Mouse (Mus musculus) ES-Bruce4 (cell line): ENCODE data around the gene Nme7. TPM values are rescaled to one million over a fixed set of nuclear protein-coding genes. Genes with fewer than 3 reads are reported as not detected.

ENCODE experiments used
- H3K27ac ChIP-seq: 2 replicates; pipeline ENCODE4 v1.5.1; 2012; ENCODE audit warnings: low read length, inconsistent platforms; ENCODE audit not compliant: insufficient read depth
- H3K27me3 ChIP-seq: 2 replicates; pipeline ENCODE4 v1.6.1; 2012; ENCODE audit warnings: mild to moderate bottlenecking, low read length, inconsistent platforms; ENCODE audit not compliant: control insufficient read depth, poor library complexity, insufficient read depth, severe bottlenecking
- H3K36me3 ChIP-seq: 2 replicates; pipeline ENCODE4 v1.6.1; 2012; ENCODE audit warnings: inconsistent platforms, mild to moderate bottlenecking, low read length, moderate library complexity; ENCODE audit not compliant: control insufficient read depth, poor library complexity, insufficient read depth, severe bottlenecking
- H3K4me1 ChIP-seq: one replicate; pipeline ENCODE4 v1.8.1; 2011; ENCODE audit warnings: low read length; ENCODE audit not compliant: control insufficient read depth, insufficient read depth
- H3K4me3 ChIP-seq: 2 replicates; pipeline ENCODE4 v1.5.1; 2011; ENCODE audit warnings: low read depth, mild to moderate bottlenecking, low read length
- H3K9ac ChIP-seq: 2 replicates; pipeline ENCODE4 v1.6.1; 2012; ENCODE audit warnings: low read depth, mild to moderate bottlenecking, inconsistent platforms; ENCODE audit not compliant: poor library complexity, severe bottlenecking
- H3K9me3 ChIP-seq: replicated peaks from 2 replicates; pipeline ENCODE4 v1.6.1; 2012; ENCODE audit warnings: mild to moderate bottlenecking, low read length, inconsistent platforms; ENCODE audit not compliant: control insufficient read depth, poor library complexity, insufficient read depth, severe bottlenecking
- CTCF ChIP-seq: IDR thresholded peaks from one replicate; pipeline ENCODE4 v1.8.1; 2011; ENCODE audit warnings: low read depth, low read length
- EP300 ChIP-seq: IDR thresholded peaks from 2 replicates; pipeline ENCODE4 v1.6.1; 2011; ENCODE audit warnings: low read depth, low read length; ENCODE audit not compliant: insufficient read depth
- POLR2A ChIP-seq: IDR thresholded peaks from one replicate; pipeline ENCODE4 v1.8.1; 2011; ENCODE audit warnings: low read length; ENCODE audit not compliant: insufficient read depth
- polyA plus RNA-seq: library from polyadenylated mRNA; stranded (reverse); fragments of >200 nt; gene quantifications from 2 replicates; pipeline ENCODE4 v1.2.4, GENCODE M21; 2011; ENCODE audit warnings: low read depth; ENCODE audit not compliant: missing spikeins, insufficient read depth, insufficient read length

Gene Nme7
- polyA plus RNA-seq, 1 experiment, result 48.8 TPM

GRCm38 (mm10) chr1:164408655-164409054 lies 104.7 kb downstream of the Nme7 start:
- Histone ChIP-seq H3K27me3 (no peaks in the 10 kb centered on the region), H3K9me3 (no peaks in the 10 kb centered on the region), H3K4me3 (no peak overlapping the region), H3K36me3 (no peaks in the 10 kb centered on the region), H3K4me1 (no peaks in the 10 kb centered on the region), H3K9ac (no peak overlapping the region), H3K27ac (no peak overlapping the region)
- TF ChIP-seq EP300 (no peak), POLR2A (no peak)

GRCm38 (mm10) chr1:164411306-164411705 lies 107.4 kb downstream of the Nme7 start:
- no peaks in the 10 kb centered on the region for H3K36me3 ChIP-seq
- H3K27ac ChIP-seq, result no peak overlapping the region
- H3K4me3 ChIP-seq, result no peak overlapping the region
- TF ChIP-seq CTCF, result no peak
- TF ChIP-seq POLR2A, result no peak
- no peak for TF ChIP-seq EP300
- H3K9ac ChIP-seq, result no peak overlapping the region
- H3K9me3 ChIP-seq, result no peaks in the 10 kb centered on the region
- no peaks in the 10 kb centered on the region for H3K27me3 ChIP-seq
- H3K4me1 ChIP-seq, result no peaks in the 10 kb centered on the region

- H3K9ac ChIP-seq, result no peak overlapping the region
- no peak for TF ChIP-seq POLR2A
- H3K4me1 ChIP-seq, result no peaks in the 10 kb centered on the region
- no peaks in the 10 kb centered on the region for H3K9me3 ChIP-seq
- no peak overlapping the region for H3K4me3 ChIP-seq
- H3K27me3 ChIP-seq, result no peaks in the 10 kb centered on the region
- H3K36me3 ChIP-seq, result no peaks in the 10 kb centered on the region; the same call in 1 of the 2 replicates
- no peak overlapping the region for H3K27ac ChIP-seq
Observed at GRCm38 (mm10) chr1:164412906-164413305, 109.0 kb downstream of the Nme7 start.

- no peak overlapping the region for H3K27ac ChIP-seq
- H3K4me3 ChIP-seq, result no peak overlapping the region
- no peaks in the 10 kb centered on the region; the same call in 1 of the 2 replicates for H3K36me3 ChIP-seq
- H3K27me3 ChIP-seq, result no peaks in the 10 kb centered on the region
- H3K4me1 ChIP-seq, result no peaks in the 10 kb centered on the region
- TF ChIP-seq POLR2A (no peak), CTCF (no peak), EP300 (no peak)
- H3K9ac ChIP-seq, result no peak overlapping the region
- H3K9me3 ChIP-seq, result no peaks in the 10 kb centered on the region
Observed at GRCm38 (mm10) chr1:164413608-164414007, 109.7 kb downstream of the Nme7 start.

GRCm38 (mm10) chr1:164415347-164415751 lies 111.4 kb downstream of the Nme7 start:
- Histone ChIP-seq H3K36me3 (no peaks in the 10 kb centered on the region; the same call in 1 of the 2 replicates), H3K4me3 (no peak overlapping the region), H3K4me1 (no peaks in the 10 kb centered on the region), H3K27me3 (no peaks in the 10 kb centered on the region), H3K27ac (no peak overlapping the region), H3K9ac (no peak overlapping the region), H3K9me3 (no peaks in the 10 kb centered on the region)
- no peak for TF ChIP-seq POLR2A
- no peak for TF ChIP-seq EP300

- no peak overlapping the region for H3K27ac ChIP-seq
- no peak overlapping the region for H3K9ac ChIP-seq
- H3K36me3 ChIP-seq, result no peaks in the 10 kb centered on the region; the same call in 1 of the 2 replicates
- no peaks in the 10 kb centered on the region for H3K9me3 ChIP-seq
- H3K27me3 ChIP-seq, result no peaks in the 10 kb centered on the region
- H3K4me3 ChIP-seq, result no peak overlapping the region
- H3K4me1 ChIP-seq, result no peaks in the 10 kb centered on the region
- TF ChIP-seq POLR2A (no peak), CTCF (no peak), EP300 (no peak)
Observed at GRCm38 (mm10) chr1:164416692-164417394, 112.9 kb downstream of the Nme7 start.
